Mouse (Mus musculus) midbrain, embryonic 16.5 days (tissue): ENCODE data around the gene Nav3. TPM values are rescaled to one million over a fixed set of nuclear protein-coding genes. Genes with fewer than 3 reads are reported as not detected.
"Not testable (repeated sequence)": the region's sequence is repeated elsewhere in the genome, so short reads cannot be mapped to it uniquely, and the experiment has no call there.

ENCODE experiments used
- ATAC-seq: fragments of 200-750 bp; cut with Nextera tagmentation; 2 replicates; pipeline ENCODE4 v1.8.0; 2017; ENCODE audit warnings: moderate TSS enrichment
- H3K27ac ChIP-seq: fragments of 300-500 bp; sonication (generic); 2 replicates; pipeline ENCODE4 v1.5.1; 2014; ENCODE audit warnings: mild to moderate bottlenecking, low read length, mixed read lengths
- H3K27me3 ChIP-seq: fragments of 300-500 bp; sonication (generic); 2 replicates; pipeline ENCODE4 v1.6.1; 2014; ENCODE audit warnings: low read depth, low read length, mixed read lengths; ENCODE audit not compliant: control insufficient read depth, insufficient read depth
- H3K36me3 ChIP-seq: fragments of 300-500 bp; sonication (generic); 2 replicates; pipeline ENCODE4 v1.6.1; 2014; ENCODE audit warnings: mild to moderate bottlenecking, low read length, moderate library complexity, mixed read lengths; ENCODE audit not compliant: control insufficient read depth, insufficient read depth
- H3K4me1 ChIP-seq: fragments of 300-500 bp; sonication (generic); 2 replicates; pipeline ENCODE4 v1.6.1; 2014; ENCODE audit warnings: mild to moderate bottlenecking, low read length, mixed read lengths; ENCODE audit not compliant: control insufficient read depth, insufficient read depth
- H3K4me2 ChIP-seq: fragments of 300-500 bp; sonication (generic); 2 replicates; pipeline ENCODE4 v1.6.1; 2014; ENCODE audit warnings: mild to moderate bottlenecking, low read length, mixed read lengths
- H3K4me3 ChIP-seq: fragments of 300-500 bp; sonication (generic); 2 replicates; pipeline ENCODE4 v1.5.1; 2014; ENCODE audit warnings: low read depth, mild to moderate bottlenecking, low read length, moderate library complexity, mixed read lengths
- H3K9ac ChIP-seq: fragments of 300-500 bp; sonication (generic); 2 replicates; pipeline ENCODE4 v1.6.1; 2014; ENCODE audit warnings: low read depth, low read length, mixed read lengths
- H3K9me3 ChIP-seq: fragments of 300-500 bp; sonication (generic); replicated peaks from 2 replicates; pipeline ENCODE4 v1.6.1; 2014; ENCODE audit warnings: mild to moderate bottlenecking, low read length, mixed read lengths; ENCODE audit not compliant: control insufficient read depth, poor library complexity, severe bottlenecking
- WGBS: fragments of 180-500 bp; shearing (Covaris S2); extraction: QIAGEN DNeasy Blood & Tissue Kit; methylation state at CpG from one replicate; pipeline ENCODE4 v1.1.7; 2014; 5-methylcytosine and 5-hydroxymethylcytosine counted together
- polyA plus RNA-seq: library from polyadenylated mRNA; unstranded; fragments of >200 nt; fragmentation: Nextera tagmentation; extraction: Ambion mirVana; gene quantifications from 2 replicates; pipeline ENCODE4 v1.2.1, GENCODE M21; 2015

Gene Nav3
- polyA plus RNA-seq, 1 experiment from 2014 or later: 18.7 TPM

GRCm38 (mm10) chr10:110402950-110403349 lies 53.1 kb downstream of the Nav3 start:
- H3K27ac ChIP-seq: no peak overlapping the region
- no peak overlapping the region for H3K9ac ChIP-seq
- H3K4me2 ChIP-seq: no peak overlapping the region
- WGBS: 97% methylated on average over 2 of the region's 2 CpGs
- no peak for ATAC-seq
- H3K4me1 ChIP-seq: no peaks in the 10 kb centered on the region
- H3K4me3 ChIP-seq: no peak overlapping the region
- no peaks in the 10 kb centered on the region for H3K27me3 ChIP-seq
- H3K9me3 ChIP-seq: no peaks in the 10 kb centered on the region
- no peaks in the 10 kb centered on the region for H3K36me3 ChIP-seq

DNA sequence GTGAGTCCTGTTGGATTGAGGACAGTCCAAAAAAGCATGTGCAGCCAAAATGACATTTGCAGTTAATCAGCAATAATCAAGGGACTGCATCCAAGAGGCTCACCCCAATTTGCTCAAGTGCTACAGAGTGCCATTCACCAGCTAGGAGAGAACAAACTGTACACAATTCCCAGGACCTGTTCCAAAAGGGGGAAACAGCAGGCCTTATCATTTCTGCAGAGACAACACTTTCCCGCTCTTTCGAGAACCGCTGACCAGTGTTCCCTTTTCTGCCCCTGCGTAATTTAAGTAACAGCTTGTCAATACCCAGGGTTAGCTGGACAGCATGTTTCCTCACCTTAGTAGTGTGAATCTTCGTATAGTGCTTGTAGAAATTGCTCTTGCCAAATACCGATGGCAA lies 55.4 kb downstream of the Nav3 start:
- ATAC-seq: no peak
- 91% methylated on average over 6 of the region's 6 CpGs for WGBS
- no peaks in the 10 kb centered on the region for H3K36me3 ChIP-seq

GRCm38 (mm10) chr10:110398643-110399042 lies 57.4 kb downstream of the Nav3 start:
- Histone ChIP-seq H3K9ac (no peak overlapping the region), H3K27ac (no peak overlapping the region), H3K4me3 (no peak overlapping the region), H3K4me1 (no peaks in the 10 kb centered on the region), H3K4me2 (no peak overlapping the region), H3K27me3 (no peaks in the 10 kb centered on the region), H3K9me3 (no peaks in the 10 kb centered on the region), H3K36me3 (no peaks in the 10 kb centered on the region)
- no peak for ATAC-seq
- WGBS: 93% methylated on average over 3 of the region's 3 CpGs

More for the DNA sequence above, 55.4 kb downstream of the Nav3 start:
- H3K4me2 ChIP-seq: no peak overlapping the region
- H3K4me3 ChIP-seq: no peak overlapping the region
- no peak overlapping the region for H3K9ac ChIP-seq
- no peaks in the 10 kb centered on the region for H3K9me3 ChIP-seq
- no peak overlapping the region for H3K27ac ChIP-seq
- H3K27me3 ChIP-seq: no peaks in the 10 kb centered on the region
- no peaks in the 10 kb centered on the region for H3K4me1 ChIP-seq

- H3K9ac ChIP-seq: no peak overlapping the region
- H3K36me3 ChIP-seq: no peaks in the 10 kb centered on the region
- H3K4me2 ChIP-seq: no peak overlapping the region
- WGBS: 96% methylated on average over 6 of the region's 6 CpGs
- H3K9me3 ChIP-seq: no peaks in the 10 kb centered on the region
- H3K4me1 ChIP-seq: peaks cover 5% of the 10 kb centered on the region
- no peak overlapping the region for H3K4me3 ChIP-seq
- no peaks in the 10 kb centered on the region for H3K27me3 ChIP-seq
- no peak for ATAC-seq
- H3K27ac ChIP-seq: no peak overlapping the region
Measured at GRCm38 (mm10) chr10:110386476-110387197, 69.4 kb downstream of the Nav3 start.

GRCm38 (mm10) chr10:110383506-110384229 lies 72.3 kb downstream of the Nav3 start:
- not testable (repeated sequence) for H3K4me2 ChIP-seq, H3K36me3 ChIP-seq, H3K27ac ChIP-seq, H3K27me3 ChIP-seq, H3K9ac ChIP-seq, H3K9me3 ChIP-seq, H3K4me1 ChIP-seq, H3K4me3 ChIP-seq
- peak; percentile 86 for ATAC-seq
- 57% methylated on average over 5 of the region's 5 CpGs for WGBS

DNA sequence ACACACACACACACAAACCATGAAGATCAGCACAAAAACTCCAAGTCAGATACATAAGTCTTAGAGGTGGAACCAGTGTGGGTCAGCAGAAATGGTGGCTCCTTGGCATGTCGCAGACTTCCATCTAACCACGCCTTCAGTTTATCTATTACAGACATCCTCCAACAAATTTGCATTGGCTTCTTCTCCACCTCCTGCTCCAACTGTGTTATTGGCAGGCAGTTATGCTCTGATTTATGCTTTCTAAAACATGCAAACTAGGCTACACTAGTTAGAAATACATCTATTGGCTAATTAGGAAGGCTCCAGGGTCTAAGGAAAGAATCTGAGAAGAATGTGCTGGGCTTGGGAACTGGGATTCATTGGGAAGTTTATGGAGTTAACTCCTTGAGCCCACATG lies 75.2 kb downstream of the Nav3 start:
- Histone ChIP-seq H3K4me3 (no peak overlapping the region), H3K4me1 (peaks cover 5% of the 10 kb centered on the region), H3K9ac (no peak overlapping the region), H3K27me3 (no peaks in the 10 kb centered on the region), H3K27ac (no peak overlapping the region), H3K4me2 (no peak overlapping the region), H3K36me3 (no peaks in the 10 kb centered on the region), H3K9me3 (no peaks in the 10 kb centered on the region)
- ATAC-seq: no peak
- 83% methylated on average over 2 of the region's 2 CpGs for WGBS

DNA sequence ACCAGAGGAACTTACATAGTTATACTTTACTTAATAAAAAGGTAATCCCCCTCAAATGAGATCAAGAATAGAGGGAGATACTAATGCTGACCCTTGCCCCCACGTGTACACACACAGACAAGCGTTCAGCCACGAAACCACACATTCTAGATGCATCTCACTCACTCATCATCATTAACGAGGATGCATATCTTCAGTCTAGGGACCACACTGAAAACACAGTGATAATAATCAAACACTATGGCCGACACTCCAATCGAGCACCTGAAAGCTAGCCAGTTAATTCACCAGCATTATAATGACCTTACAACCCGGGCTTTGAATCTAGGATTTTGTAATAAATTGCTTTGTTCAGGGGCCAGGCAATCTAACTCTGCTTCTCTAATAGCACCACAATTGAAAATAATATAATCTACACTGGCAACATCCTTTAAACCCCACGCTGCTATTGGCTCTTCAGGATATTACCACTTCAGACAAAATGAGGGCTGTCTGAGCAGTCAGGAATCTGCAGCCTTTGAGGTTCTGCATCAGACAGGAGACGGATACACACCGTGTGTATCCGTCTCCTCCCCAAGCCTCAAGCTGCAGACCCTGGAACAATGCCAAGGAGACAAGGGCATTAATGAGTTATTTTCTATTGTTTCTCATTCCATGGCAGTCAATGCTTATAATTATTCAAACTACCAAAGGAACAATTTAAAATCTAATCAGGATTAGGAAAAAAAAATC lies 83.1 kb downstream of the Nav3 start:
- peak overlapping the region; percentile 75 for H3K27ac ChIP-seq
- peak; percentile 95 for ATAC-seq
- H3K9me3 ChIP-seq: no peaks in the 10 kb centered on the region
- H3K4me2 ChIP-seq: peak overlapping the region; percentile 36
- H3K4me1 ChIP-seq: peaks cover 12% of the 10 kb centered on the region
- H3K9ac ChIP-seq: 0 out of 2 replicates have a peak overlapping the region, but pooled peaks have one; percentile 25
- H3K27me3 ChIP-seq: no peaks in the 10 kb centered on the region
- H3K36me3 ChIP-seq: no peaks in the 10 kb centered on the region
- 27% methylated on average over 11 of the region's 11 CpGs for WGBS
- no peak overlapping the region for H3K4me3 ChIP-seq

DNA sequence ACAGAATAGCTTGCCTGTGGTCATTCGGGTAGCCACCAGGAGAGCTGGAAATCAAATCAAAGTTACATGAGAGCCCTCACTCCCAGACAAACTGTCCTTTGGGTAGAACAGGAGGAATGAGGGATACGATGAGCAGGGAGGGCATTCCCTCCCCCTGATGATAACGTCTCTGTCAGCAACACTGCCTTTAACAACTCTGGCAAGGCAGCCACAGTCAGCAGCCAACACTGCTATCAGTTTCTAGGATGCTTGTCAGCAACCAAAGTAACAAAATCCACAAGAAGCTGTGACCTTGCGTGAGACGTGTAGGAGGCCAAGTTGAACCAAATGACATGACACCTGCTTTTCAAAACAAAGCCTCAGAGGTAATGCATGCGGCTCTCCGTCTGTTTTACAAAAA lies 103.9 kb downstream of the Nav3 start:
- WGBS: 72% methylated on average over 7 of the region's 7 CpGs
- Histone ChIP-seq H3K36me3 (no peaks in the 10 kb centered on the region), H3K4me1 (no peaks in the 10 kb centered on the region), H3K4me3 (no peak overlapping the region), H3K27ac (no peak overlapping the region), H3K4me2 (no peak overlapping the region), H3K9me3 (no peaks in the 10 kb centered on the region), H3K27me3 (no peaks in the 10 kb centered on the region), H3K9ac (no peak overlapping the region)
- no peak for ATAC-seq

DNA sequence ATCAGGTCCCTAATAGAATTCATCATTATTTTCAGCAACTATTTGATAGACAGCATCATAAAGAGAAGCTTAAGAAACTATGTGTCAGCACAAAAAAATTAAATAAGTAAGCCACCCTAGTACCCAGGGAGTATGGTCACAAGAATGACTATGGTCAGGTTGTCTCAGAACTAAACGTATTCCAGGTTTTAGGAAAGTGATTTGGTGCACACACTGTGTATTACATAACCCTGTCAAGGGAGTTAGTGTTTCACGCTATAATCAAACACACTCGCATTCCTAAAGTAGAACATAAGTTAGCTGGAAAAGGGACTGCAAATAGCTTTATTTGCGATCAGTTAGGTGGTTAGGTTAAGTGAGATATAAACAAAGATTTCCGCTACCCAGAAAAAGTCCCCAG lies 126.0 kb downstream of the Nav3 start:
- H3K27me3 ChIP-seq: no peaks in the 10 kb centered on the region
- no peaks in the 10 kb centered on the region for H3K9me3 ChIP-seq
- WGBS: 91% methylated on average over 5 of the region's 5 CpGs
- no peak overlapping the region for H3K4me3 ChIP-seq
- no peak overlapping the region for H3K27ac ChIP-seq
- ATAC-seq: no peak
- H3K4me1 ChIP-seq: no peaks in the 10 kb centered on the region
- H3K36me3 ChIP-seq: no peaks in the 10 kb centered on the region
- H3K4me2 ChIP-seq: no peak overlapping the region
- H3K9ac ChIP-seq: no peak overlapping the region
